Mouse (Mus musculus): ENCODE data around the gene Pacsin2.

DNA sequence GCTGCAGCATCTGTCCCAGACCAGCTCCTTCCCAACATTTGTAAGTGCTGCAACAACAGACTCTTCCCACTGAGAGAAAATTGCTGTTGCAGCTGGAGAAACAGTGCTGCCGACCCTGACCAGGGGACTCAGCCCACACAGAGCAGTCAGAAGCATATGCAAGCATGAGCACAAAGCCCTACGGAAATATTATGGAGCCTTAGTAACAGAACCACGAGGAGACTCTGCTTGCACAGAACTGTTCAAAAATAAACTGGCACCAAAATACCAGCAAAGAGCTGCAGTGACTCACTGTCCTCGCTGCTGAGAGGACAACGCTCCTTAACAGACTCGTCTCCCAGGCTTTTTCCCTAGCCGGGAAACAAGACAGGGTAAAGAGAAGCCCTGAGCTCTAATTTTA lies 47.0 kb downstream of the Pacsin2 start:
- no peak for TF ChIP-seq CTCF (IDR thresholded peaks at IDR 0.05; ENCODE audit: control insufficient read depth, insufficient read depth, insufficient replicate concordance, low read depth, low read length)
- no peak for TF ChIP-seq POLR2A (IDR thresholded peaks at IDR 0.05; ENCODE audit: control insufficient read depth, low read depth, low read length)
